Mouse (Mus musculus) heart, postnatal 36 days (tissue): ENCODE data around the gene Spg7. TPM values are rescaled to one million over a fixed set of nuclear protein-coding genes. Genes with fewer than 3 reads are reported as not detected.
"Not testable (repeated sequence)": the region's sequence is repeated elsewhere in the genome, so short reads cannot be mapped to it uniquely, and the experiment has no call there.

ENCODE experiments used
- DNase-seq, 2 experiments: peaks; one replicate each; pipeline ENCODE4 v3.0.0; 2021 to 2022
- intact Hi-C: fragments of 180-260 bp; cut with DNase I; formaldehyde crosslinking; loops from one replicate; pipeline ENCODE4 v1.15.1; 2025
- total RNA-seq, 2 experiments: library from RNA; stranded (reverse); gene quantifications; 2 replicates each; pipeline ENCODE4 v1.2.3; 2021

The Spg7 gene
- total RNA-seq, 2 experiments from 2014 or later = 79.7 to 87.7 TPM

DNA sequence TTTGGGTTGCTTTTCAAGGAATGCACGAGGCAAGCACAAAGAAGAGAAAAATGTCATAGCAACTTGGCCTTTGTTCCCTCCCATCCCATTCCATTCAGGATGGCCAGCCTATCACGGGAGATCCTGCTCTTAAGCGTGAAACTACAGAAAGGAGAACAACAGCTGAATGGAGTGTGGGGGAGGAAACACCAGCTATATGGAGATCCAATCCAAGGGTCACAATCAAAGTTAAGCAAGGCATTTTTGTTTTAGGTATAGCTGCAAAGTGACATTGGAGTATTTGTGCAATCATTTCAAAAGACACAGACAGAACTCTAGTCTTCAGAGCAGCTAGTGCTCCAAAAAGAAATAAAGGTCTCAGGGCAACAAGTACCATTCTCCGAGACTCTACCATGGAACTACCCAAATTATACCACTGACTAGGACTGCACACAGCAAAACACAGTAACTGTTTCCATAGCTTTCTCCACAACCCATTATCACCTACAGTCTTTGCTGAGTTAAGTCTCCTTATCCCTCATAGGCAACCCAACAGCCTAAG lies 22.6 kb upstream of the Spg7 start:
- intact Hi-C loops = no loop called here
- no peak for DNase-seq

DNA sequence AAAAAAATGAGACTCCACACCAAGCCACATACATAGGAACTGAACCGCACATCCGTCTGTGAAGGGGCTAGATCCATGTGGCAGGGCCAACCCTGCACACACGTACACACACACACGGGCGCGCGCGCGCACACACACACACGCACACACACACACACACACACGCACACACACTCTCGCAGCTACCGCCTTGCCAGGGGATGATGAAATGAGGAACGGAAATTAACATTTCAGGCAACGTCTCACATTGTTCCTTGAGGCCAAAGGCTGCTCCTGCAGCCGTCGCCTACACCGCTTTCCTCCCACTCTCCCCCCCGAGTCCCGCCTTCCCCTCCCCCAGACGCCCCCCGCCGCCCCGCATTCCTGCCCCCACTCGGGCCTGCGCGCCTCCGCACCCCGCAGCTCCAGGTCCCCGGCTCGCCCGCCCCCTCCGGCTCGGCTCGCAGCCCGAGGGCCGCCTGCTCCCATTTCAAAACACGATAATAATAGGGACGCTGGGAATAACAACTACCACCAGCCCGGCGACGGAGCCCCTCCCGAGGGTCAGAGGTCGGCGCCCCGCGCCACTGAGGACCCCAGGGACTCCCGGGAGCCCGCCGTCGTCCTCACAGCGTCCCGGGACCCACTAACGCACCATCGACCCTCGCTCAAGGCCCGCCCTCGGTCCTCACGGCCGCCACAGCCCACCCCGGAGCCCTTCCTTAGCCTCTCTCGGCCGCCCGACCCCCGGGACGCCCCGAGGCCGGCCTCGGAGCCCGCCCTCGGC lies 21.6 kb upstream of the Spg7 start:
- intact Hi-C loops = no loop called here

DNA sequence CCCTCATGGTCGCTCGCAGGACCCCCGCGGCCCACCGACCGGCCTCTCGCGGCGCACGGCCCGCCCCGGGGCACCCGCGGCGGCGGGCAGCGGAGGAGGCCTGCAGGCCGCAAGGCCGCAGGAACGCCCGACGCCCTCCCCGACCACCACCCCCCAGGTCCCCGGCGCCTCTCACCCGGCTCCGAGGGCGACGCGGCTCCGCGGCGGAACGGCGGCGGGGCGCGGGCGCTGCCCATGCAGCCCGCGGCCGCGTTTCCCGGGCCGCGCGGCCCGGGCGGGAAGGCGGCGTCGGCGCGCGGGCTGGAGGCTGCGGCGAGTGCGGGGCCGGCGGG lies 21.0 kb upstream of the Spg7 start:
- no peak for DNase-seq
- intact Hi-C loops = loop anchor here (1.0 to 2.0 kb wide), 3 partner anchors 23 to 135 kb away; partner anchors contain the start of gene Rpl13

More for the DNA sequence above, 21.6 kb upstream of the Spg7 start:
- peak; percentile 59 to 76 for DNase-seq

DNA sequence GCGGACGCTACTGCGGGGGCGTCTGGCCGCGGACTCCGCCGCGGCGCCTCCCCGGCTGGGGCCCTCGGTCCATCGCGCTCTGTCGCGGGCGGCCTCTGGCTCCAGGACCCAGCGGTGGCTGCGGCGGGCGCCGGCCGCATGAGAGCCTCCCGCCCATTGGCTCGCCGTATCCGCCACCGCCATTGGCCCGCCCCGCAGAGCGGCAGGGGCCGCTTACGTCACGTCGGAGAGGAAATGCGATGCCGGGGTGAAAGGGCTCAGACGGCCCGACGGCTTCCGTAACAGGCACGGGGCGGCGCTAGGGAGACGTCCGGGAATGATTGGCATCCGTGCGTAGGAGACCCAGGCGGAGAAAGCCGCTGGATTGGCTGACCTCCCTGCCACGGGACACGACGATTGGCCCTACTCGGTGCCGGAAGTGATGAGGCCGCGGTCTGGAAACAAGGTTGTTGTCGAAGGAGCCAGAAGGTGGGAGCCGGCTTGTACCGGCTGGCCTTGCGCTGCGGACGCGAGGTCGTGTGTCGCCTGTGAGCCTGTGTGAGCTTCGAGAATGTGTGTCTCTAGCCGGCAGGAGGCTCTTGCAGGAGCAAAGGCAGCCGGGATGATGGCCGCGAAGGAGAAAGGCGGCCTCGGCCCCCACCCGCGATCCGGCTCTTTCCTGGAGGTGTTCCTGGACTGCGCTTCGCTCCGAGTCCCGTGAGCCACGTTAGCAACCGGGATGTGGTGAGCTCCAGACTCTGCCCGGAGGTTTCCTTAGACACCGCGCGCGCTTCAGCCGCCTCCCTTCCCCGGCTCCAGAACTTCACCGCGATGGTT lies 20.4 kb upstream of the Spg7 start, which contains the start of gene Ankrd11:
Gene Ankrd11, minus strand, starts transcription at position 120 of the 816 bp plus-strand sequence.
- intact Hi-C loops = loop anchor here (1.0 to 2.0 kb wide), 3 partner anchors 22 to 136 kb away; partner anchors contain the start of gene Rpl13
- peak; percentile 99 for DNase-seq

DNA sequence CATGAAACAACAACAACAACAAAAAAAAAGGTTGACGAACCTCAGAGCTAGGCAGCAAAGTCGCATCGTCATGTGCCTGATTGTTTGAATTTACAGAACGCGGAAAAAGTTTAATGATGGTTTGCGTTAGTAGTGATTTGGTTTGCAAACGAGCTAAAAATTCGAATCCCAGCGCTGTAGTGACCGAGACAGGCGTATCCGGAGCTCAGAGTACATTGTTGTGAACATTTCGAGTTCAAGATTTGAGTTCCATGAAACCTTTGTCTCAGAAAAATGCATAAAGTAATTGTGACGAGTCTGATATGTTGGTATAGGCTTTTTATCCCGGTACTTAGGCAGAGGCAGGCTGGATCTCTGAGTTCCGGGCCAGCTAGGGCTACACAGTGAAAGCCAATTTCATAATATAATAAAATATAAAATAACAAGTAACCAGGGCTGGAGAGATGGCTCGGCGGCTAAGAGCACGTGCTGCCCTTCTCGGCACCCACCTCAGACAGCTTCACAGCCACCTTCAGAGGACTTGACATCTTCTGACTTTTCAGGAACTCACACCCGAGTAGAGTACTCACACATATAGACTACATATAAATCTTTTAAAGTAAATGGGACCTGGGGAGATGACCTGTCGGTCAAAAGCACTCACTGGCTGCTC lies 19.6 kb upstream of the Spg7 start:
- intact Hi-C loops = loop anchor here (1.0 to 2.0 kb wide), 3 partner anchors 22 to 137 kb away; partner anchors contain the start of gene Rpl13
- no peak for DNase-seq

DNA sequence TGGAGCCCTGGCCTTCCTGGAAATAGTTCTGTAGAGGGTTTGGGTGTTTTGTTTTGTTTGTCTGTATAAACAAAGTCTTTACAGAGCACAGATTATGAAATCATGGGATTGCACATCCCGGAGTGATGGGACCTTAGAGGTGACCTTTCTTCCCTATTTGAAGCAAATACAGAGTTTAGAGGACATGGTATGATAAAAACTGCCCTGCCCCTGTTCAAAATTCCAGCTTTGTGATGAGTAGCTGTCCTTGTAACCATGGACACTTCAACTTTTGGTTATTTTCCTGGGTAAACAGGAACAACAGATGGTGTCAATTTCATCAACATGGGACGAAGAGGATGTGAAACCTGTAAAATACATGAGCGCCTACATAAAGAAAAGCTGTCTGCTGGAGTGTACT lies 18.8 kb upstream of the Spg7 start:
- no peak for DNase-seq
- intact Hi-C loops = loop anchor here (2.0 kb wide), 1 partner anchor 21 kb away; no protein-coding TSS in a partner anchor

DNA sequence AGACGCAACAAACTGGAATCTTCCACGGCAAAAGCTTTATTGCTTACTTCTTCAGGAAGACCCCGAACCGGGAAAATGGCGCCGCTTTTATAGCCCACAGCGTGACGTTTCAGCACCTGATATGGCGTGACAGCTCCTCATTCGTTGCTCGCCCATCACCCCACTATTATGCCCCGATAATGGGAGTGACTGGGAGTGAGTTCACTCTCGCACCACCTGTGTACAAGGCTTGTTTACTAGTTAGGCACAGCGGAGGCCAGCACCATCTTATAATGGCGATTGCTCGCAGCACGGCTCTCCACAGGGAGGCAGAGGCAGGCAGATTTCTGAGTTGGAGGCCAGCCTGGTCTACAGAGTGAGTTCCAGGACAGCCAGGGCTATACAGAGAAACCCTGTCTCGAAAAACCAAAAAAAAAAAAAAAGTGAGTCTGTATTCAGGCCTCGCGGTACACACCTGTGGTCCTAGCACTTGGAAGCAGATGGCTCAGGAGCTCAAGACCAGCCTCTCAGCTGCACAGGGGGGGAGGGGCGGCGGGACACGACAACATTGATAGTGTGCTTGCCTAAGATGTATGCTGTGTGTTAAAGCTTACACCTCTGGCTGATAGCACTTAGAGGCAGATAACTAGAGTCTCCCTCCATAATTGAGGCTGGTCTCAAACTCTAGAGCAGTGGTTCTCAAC lies 17.9 kb upstream of the Spg7 start:
- intact Hi-C loops, DNase-seq: not testable (repeated sequence)

DNA sequence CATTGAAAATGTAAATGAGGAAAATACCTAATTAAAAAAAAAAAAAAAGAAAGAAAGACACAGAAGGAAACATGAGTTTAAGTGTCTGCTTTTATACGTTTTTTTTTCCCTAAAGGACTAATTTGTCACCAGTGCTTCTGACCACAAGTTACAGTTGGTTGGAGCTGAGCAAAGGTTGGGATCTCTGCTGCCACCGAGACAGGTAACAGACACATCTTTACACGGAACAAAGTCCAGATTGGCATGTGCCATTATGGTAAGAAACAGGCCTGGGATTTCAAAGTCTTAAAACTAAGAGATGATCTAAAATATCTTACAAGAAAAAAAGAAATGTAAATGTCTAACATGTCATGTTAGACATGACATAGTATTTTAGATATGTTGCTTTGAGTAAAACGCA lies 16.0 kb upstream of the Spg7 start:
- DNase-seq = no peak
- intact Hi-C loops = no loop called here

DNA sequence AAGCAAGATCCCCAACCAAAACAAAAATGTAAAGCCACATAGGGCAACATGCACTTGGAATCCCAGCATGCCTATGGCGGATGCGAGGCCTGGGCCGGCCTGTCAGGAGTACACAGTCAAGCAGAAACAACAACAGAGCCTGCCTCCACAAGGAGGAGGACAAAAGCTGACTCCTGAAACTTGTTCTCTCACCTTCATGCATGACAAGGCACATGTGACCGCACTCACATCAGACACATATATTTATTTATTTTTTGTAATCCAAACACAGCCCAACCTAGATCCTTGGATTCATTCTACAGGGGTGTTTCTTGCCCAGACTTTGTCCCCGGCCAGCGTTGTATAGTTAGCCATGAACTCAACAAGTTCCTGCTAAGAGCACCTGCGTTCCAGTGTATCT lies 14.9 kb upstream of the Spg7 start:
- intact Hi-C loops = no loop called here

DNA sequence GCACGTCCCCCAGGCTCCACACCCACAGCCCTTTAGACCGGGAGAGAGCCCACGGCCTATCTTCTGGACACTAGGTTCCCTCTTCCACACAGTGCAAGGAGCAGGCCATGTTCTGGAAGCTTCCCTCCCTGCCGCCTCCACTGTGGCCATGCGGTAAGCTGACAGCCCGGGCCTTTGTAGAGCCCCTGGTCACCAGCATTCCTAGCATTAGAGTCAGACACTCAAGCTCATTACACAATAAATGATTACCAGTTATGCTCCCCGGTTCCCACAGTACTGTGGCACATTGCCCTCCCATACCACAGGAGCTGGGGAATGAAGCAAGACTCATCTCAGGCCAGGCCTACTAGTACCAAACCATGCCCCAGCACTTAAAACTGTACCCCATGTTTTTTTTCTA lies 14.3 kb upstream of the Spg7 start:
- no peak for DNase-seq
- intact Hi-C loops = no loop called here

More for the DNA sequence above, 14.9 kb upstream of the Spg7 start:
- no peak for DNase-seq

DNA sequence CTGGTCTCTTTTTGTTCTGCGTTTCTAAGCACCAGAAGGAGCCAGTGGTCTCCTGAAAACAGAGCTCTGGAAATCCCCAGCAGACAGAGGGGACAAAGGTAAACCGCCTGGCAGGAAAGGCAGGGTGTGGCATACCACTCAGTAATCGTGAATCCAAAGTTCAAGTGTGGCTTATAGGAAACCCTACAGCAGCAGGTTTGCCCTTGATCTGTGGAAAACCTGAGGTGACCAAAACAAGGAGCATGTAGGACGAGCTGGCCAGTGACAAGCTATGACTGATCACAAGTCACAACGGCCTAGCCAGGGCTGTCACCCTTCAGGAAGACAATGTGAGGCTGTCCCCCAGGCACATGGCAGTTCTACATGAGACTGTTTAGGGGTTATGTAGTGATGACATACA lies 11.3 kb upstream of the Spg7 start:
- intact Hi-C loops = no loop called here
- DNase-seq = no peak

DNA sequence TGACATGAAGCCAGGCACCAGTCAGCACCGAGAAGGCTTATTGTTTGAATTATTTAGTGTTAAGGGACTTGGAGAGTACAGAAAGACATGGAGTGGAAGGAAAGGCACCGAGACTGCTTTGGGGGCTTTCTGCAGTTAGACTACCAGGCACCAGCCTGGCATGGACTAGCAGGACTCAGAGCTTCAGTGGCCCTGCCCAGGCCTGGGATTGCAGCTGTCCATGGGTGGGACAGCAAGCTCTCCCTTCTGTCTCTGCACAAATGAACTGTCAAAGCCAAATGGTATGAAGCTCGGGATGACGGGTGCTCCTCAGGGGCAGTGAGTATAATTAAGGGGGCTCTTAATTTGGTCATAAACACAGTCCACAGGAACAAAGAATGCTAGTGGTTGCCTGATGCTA lies 1.3 kb downstream of the Spg7 start:
- intact Hi-C loops = loop anchor here (2.0 kb wide), 1 partner anchor 21 kb away; the partner anchor contains the start of gene Ankrd11
- DNase-seq = no peak

DNA sequence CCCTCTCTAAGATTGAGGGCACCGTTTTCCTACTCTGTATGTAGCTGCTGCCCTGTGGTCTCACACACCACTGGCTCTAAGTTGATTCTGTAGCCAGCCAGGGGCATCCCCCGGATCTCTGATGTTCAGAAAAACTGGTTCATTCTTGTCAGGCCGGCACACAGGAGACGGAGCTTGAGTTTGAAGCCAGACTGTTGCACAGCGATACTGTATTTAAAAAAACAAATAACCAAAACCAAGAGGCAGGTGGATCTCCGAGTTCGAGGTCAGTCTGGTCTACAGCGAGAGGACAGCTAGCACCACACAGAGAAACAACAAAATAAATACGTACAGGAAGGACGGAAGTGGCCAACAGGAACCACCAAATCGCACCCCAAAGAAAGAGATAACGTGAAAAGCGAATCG lies 2.1 kb downstream of the Spg7 start:
- intact Hi-C loops = loop anchor here (1.0 to 5.0 kb wide), 3 partner anchors 22 to 228 kb away; partner anchors contain the start of gene Ankrd11

DNA sequence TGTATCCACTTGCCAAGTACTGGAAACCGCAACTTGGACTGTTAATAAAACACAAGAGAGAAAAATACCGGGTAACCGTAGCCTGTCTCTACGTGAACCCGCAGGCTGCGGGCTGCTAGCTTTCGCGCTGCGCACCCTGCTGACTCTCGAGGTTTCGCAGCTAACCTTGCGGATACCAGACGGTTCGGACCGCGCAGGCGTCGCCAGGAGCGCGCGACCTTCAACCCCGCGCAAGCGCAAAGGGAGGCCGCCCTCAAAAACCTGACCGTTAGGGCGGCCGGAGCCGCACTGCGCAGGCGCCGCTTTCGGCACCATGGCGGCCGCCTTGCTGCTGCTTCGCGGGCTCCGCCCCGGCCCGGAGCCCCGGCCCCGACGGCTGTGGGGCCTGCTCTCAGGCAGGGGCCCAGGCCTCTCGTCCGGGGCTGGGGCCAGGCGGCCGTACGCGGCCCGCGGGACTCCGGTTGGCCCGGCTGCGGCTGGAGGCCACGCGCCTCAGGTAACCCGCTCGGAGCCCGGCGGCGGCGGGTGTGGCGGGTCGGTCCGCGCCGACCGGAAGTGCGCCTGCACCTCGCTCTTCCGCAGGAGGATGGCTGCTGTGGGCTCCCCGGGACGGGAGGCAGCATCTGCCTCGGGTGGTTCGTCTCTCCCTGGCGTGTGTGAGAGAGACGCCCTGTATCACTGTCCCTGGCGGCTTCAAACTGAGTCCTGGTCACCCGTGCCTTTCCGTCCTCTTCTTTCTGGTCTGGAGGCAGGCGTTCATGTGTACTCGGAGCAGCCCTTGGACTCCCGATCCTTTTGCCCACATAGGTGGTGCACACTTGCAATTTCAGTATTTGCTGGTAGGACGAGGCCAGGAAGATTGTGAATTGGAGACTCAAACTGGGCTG lies 2.7 kb downstream of the Spg7 start:
- intact Hi-C loops = loop anchor here (1.0 to 5.0 kb wide), 3 partner anchors 23 to 228 kb away; partner anchors contain the start of gene Ankrd11
- peak; percentile 95 to 96 for DNase-seq

More for the DNA sequence above, 2.1 kb downstream of the Spg7 start:
- no peak for DNase-seq

DNA sequence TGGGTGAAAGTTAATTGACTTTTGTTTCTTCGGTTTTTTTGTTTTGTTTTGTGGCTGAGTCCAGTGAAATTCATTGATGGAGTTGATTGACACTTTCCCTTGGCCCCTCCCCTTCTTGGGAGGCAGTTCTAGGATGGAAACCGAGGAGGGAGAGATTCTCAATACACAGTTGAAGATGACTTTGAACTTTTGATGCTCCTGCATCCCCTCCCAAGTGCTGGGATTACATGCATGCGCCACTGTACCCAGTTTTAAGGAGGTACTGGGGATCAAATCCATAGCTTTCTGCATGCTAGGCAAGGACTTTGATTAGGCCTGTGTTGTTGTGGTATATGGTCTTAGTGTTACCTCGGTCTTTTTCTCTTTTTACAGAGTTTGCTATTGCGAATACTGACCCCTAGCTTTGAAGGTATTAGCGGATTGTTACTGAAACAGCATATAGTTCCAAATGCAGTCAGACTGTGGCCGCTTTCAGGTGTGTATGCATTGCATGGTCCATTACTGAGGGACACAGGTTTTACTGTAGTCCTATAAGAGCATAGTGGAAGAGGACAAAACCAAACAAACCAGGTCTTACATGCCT lies 3.5 kb downstream of the Spg7 start:
- no peak for DNase-seq
- intact Hi-C loops = loop anchor here (5.0 kb wide), 1 partner anchor 229 kb away; no protein-coding TSS in a partner anchor

DNA sequence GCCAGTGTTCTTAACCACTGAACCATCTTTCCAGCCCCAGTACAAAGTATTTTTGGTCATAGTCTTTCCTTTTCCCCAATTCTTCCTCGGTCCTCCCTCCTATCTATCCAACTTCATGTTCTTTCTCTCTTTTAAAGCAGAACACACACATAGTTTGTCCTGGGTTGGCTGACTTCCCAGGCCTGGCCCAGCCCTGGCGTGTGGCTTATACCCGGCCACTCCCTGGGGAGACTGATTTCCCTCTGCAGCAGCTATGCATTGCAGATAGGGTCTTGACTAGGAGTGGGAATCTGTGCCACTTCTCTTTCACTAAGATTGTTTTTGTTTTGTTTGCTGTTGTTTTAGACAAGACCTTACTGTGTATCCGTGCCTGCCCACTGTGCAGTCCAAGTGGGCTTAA lies 8.4 kb downstream of the Spg7 start:
- peak; percentile 18 to 46 for DNase-seq
- intact Hi-C loops = no loop called here

DNA sequence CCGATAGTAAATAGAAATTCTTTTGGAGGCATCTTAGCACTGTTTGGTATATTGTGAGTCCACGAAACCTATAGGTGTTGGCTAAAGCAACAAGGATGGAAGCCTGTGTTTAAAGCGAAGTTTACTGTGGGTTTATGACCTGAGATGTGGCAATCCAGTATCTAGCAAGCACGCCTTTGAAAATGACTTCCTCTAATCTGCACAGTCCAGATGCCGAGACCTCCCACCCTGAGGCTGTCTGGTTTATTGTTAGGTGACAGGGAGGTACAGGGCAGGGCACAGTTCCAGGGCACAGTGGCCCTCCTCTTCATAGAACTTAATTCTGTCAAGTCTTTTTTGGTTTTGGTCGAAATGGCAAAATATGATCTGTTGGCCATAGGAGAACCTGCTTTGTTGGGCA lies 14.5 kb downstream of the Spg7 start:
- intact Hi-C loops = no loop called here
- DNase-seq = no peak

DNA sequence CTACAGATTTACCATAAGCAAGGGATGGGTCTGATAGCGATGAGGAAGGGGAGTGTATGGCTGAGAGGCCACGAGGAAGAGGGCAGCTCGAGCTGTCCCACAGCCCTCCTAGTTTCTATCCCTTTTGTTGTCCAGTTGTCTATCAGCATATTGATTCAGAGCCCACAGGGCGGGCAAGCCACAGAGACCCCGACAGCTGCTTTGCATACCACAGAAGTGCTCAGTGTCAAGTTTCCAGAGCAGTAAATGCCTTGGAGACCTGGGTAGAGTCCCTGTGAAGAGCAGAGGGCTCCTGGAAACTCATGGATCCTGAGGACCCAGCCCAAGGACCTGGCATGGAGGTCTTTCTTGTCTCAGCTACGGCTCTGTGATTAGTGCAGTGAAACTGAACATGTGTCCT lies 20.3 kb downstream of the Spg7 start:
- intact Hi-C loops = no loop called here
- no peak for DNase-seq

DNA sequence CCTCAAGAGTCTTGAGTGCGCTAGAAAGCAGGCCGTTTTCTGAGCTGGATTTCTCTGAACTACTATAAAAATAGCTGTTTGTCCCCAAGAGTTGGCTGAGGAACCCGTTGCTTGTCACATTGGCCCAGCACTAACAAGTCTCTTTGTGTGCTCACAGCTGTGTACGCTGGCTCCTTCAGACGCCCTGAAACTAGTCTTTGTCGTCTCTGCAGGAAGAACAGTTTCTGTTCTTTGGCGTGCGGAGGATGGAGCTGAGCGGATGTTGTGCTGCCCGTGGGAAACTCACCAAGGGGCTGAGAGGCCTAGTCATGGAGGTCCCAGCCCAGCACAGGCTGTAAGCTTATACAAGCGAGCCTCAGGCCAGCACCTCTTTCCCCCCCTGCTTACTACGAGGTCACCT lies 20.9 kb downstream of the Spg7 start:
- intact Hi-C loops = no loop called here
- DNase-seq = no peak
